Mouse (Mus musculus): Measurements from ENCODE around the gene Pitpnm1. TPM values are rescaled to one million over a fixed set of nuclear protein-coding genes. Genes with fewer than 3 reads are reported as not detected.

The Pitpnm1 gene
- polyA plus RNA-seq (2014; fragmentation: Nextera tagmentation; extraction: Ambion mirVana), result 14.0 and 15.8 TPM in 2 replicates

- Histone ChIP-seq H3K4me2 (replicated peaks; ENCODE audit: low read depth, low read length) (peak within 1 kb of the TSS; percentile 78), H3K36me3 (ENCODE audit: control insufficient read depth, insufficient read depth, low read length) (no peaks in the 10 kb centered on the region), H3K27ac (ENCODE audit: low read depth, low read length) (no peak within 1 kb of the TSS; the same call in 1 of the 2 replicates), H3K4me3 (ENCODE audit: low read length) (peak within 1 kb of the TSS; percentile 49), H3K9me3 (ENCODE audit: control insufficient read depth, low read length) (no peaks in the 10 kb centered on the region), H3K27me3 (ENCODE audit: control insufficient read depth, insufficient read depth, low read length) (peaks cover 13% of the 10 kb centered on the region), H3K4me1 (ENCODE audit: control insufficient read depth, insufficient read depth, low read length) (peaks cover 27% of the 10 kb centered on the region), H3K9ac (ENCODE audit: low read depth, low read length) (peak within 1 kb of the TSS; percentile 66)
- under 1% methylated on average over 53 of the region's 53 CpGs for WGBS
- ATAC-seq (ENCODE audit: low FRiP score, low TSS enrichment), result no peak
Observed at GRCm38 (mm10) chr19:4099837-4100717, at the start of gene Pitpnm1. Pitpnm1 (plus strand) TSS chr19:4099998.

GRCm38 (mm10) chr19:4051016-4051415 lies 48.8 kb upstream of the Pitpnm1 start:
- H3K9ac ChIP-seq (ENCODE audit: low read depth, low read length), result no peak overlapping the region
- no peak overlapping the region for H3K4me3 ChIP-seq (ENCODE audit: low read length)
- 93% methylated on average over 5 of the region's 5 CpGs for WGBS
- no peak for ATAC-seq (ENCODE audit: low FRiP score, low TSS enrichment)
- H3K4me2 ChIP-seq (replicated peaks; ENCODE audit: low read depth, low read length), result no peak overlapping the region
- no peaks in the 10 kb centered on the region for H3K27me3 ChIP-seq (ENCODE audit: control insufficient read depth, insufficient read depth, low read length)
- no peaks in the 10 kb centered on the region for H3K9me3 ChIP-seq (ENCODE audit: control insufficient read depth, low read length)
- no peak overlapping the region for H3K27ac ChIP-seq (ENCODE audit: low read depth, low read length)
- H3K4me1 ChIP-seq (ENCODE audit: control insufficient read depth, insufficient read depth, low read length), result no peaks in the 10 kb centered on the region
- no peaks in the 10 kb centered on the region for H3K36me3 ChIP-seq (ENCODE audit: control insufficient read depth, insufficient read depth, low read length)

DNA sequence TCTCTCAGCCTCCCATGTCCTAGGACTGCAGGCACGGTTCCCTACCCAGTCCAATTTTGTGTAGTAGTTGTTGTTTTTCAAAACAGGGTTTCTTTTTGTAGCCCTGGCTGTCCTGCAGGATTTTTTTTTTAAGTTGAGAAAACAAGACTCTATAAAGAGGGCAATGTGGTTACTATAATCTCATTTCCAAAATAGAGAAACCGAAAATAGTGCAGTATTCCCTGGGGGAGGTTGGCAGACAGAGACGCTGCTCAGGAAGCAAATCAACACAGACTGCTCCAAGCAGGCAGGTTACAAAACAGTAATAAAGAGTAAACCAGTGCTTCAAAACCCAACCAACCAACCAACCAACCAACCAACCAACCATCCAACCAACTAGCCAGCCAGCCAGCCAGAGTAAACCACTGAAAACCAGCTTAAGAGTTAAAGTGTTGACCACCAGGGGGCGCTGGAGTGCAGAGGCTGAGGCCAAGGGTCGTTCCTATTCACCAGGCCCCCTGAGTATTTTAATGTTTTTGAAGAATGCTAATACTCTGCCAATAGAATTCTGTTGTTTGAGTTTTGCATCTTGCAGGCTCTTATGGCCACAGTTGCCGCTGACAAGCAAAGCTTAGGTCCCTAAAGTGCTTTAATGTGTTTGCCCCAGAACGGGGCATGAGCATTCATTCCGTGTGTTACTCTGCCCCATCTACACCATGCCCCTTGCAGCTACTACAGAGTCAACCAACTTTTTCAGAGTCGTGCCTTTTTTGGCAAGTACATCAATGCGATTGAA lies 47.9 kb upstream of the Pitpnm1 start:
- H3K9me3 ChIP-seq (ENCODE audit: control insufficient read depth, low read length), result no peaks in the 10 kb centered on the region
- no peak overlapping the region for H3K4me3 ChIP-seq (ENCODE audit: low read length)
- H3K27ac ChIP-seq (ENCODE audit: low read depth, low read length), result no peak overlapping the region
- no peaks in the 10 kb centered on the region for H3K36me3 ChIP-seq (ENCODE audit: control insufficient read depth, insufficient read depth, low read length)
- no peak overlapping the region for H3K4me2 ChIP-seq (replicated peaks; ENCODE audit: low read depth, low read length)
- H3K9ac ChIP-seq (ENCODE audit: low read depth, low read length), result no peak overlapping the region
- WGBS, result 53% methylated on average over 10 of the region's 10 CpGs
- H3K27me3 ChIP-seq (ENCODE audit: control insufficient read depth, insufficient read depth, low read length), result no peaks in the 10 kb centered on the region
- no peak for ATAC-seq (ENCODE audit: low FRiP score, low TSS enrichment)
- no peaks in the 10 kb centered on the region for H3K4me1 ChIP-seq (ENCODE audit: control insufficient read depth, insufficient read depth, low read length)

- Histone ChIP-seq H3K36me3 (ENCODE audit: control insufficient read depth, insufficient read depth, low read length) (no peaks in the 10 kb centered on the region), H3K9me3 (ENCODE audit: control insufficient read depth, low read length) (no peaks in the 10 kb centered on the region), H3K9ac (ENCODE audit: low read depth, low read length) (no peak overlapping the region), H3K4me1 (ENCODE audit: control insufficient read depth, insufficient read depth, low read length) (no peaks in the 10 kb centered on the region), H3K27ac (ENCODE audit: low read depth, low read length) (no peak overlapping the region), H3K4me3 (ENCODE audit: low read length) (no peak overlapping the region), H3K4me2 (replicated peaks; ENCODE audit: low read depth, low read length) (no peak overlapping the region), H3K27me3 (ENCODE audit: control insufficient read depth, insufficient read depth, low read length) (no peaks in the 10 kb centered on the region)
- ATAC-seq (ENCODE audit: low FRiP score, low TSS enrichment), result no peak
- WGBS, result 79% methylated on average over 5 of the region's 5 CpGs
Observed at GRCm38 (mm10) chr19:4052516-4053030, 47.2 kb upstream of the Pitpnm1 start.

GRCm38 (mm10) chr19:4054613-4055012 lies 45.2 kb upstream of the Pitpnm1 start:
- no peak for ATAC-seq (ENCODE audit: low FRiP score, low TSS enrichment)
- H3K4me3 ChIP-seq (ENCODE audit: low read length), result no peak overlapping the region

GRCm38 (mm10) chr19:4055216-4055946 lies 44.4 kb upstream of the Pitpnm1 start:
- no peak overlapping the region for H3K4me3 ChIP-seq (ENCODE audit: low read length)
- no peak for ATAC-seq (ENCODE audit: low FRiP score, low TSS enrichment)
- no peak overlapping the region for H3K27ac ChIP-seq (ENCODE audit: low read depth, low read length)
- no peaks in the 10 kb centered on the region for H3K9me3 ChIP-seq (ENCODE audit: control insufficient read depth, low read length)
- H3K4me2 ChIP-seq (replicated peaks; ENCODE audit: low read depth, low read length), result no peak overlapping the region
- no peaks in the 10 kb centered on the region for H3K36me3 ChIP-seq (ENCODE audit: control insufficient read depth, insufficient read depth, low read length)
- no peaks in the 10 kb centered on the region for H3K4me1 ChIP-seq (ENCODE audit: control insufficient read depth, insufficient read depth, low read length)
- 76% methylated on average over 8 of the region's 8 CpGs for WGBS
- H3K9ac ChIP-seq (ENCODE audit: low read depth, low read length), result no peak overlapping the region
- no peaks in the 10 kb centered on the region for H3K27me3 ChIP-seq (ENCODE audit: control insufficient read depth, insufficient read depth, low read length)

More at GRCm38 (mm10) chr19:4054613-4055012, 45.2 kb upstream of the Pitpnm1 start:
- WGBS, result 90% methylated on average over 5 of the region's 5 CpGs
- no peaks in the 10 kb centered on the region for H3K27me3 ChIP-seq (ENCODE audit: control insufficient read depth, insufficient read depth, low read length)
- no peak overlapping the region for H3K4me2 ChIP-seq (replicated peaks; ENCODE audit: low read depth, low read length)
- no peaks in the 10 kb centered on the region for H3K36me3 ChIP-seq (ENCODE audit: control insufficient read depth, insufficient read depth, low read length)
- H3K9me3 ChIP-seq (ENCODE audit: control insufficient read depth, low read length), result no peaks in the 10 kb centered on the region
- no peak overlapping the region for H3K27ac ChIP-seq (ENCODE audit: low read depth, low read length)
- no peak overlapping the region for H3K9ac ChIP-seq (ENCODE audit: low read depth, low read length)
- no peaks in the 10 kb centered on the region for H3K4me1 ChIP-seq (ENCODE audit: control insufficient read depth, insufficient read depth, low read length)

DNA sequence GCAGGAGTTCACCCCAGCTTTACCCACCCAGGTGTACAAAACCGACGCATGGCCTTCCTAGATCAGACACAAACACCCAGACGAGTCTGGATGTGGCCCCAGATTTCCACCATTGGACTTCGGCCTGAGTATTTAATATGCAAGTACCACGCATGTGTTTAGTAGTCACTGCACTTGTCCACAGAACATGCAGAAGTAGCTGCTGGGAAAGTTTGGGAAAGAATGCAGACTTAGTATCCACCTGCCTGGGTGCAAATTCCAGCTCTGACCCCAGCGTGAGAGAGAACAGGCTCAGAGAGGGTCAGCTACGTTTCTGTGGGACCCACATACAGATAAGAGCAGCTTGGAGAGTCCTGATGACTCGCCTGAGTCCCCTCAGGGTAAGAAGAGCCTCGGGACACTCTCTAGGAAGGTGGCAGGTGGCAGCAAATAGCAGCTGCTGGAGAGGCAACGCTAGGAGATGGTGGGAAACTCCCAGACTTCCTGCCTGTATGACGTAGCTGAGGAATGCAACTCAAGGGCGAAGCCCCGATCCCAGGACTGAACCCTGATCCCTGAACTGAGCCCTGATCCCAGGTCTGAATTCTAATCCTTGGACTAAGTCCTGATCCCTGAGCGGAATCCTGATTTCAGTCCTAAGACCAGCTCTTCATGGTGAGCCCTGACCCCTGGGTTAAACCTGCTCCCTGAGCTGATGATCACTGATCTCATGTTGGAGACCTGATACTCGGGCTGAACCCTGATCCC lies 43.7 kb upstream of the Pitpnm1 start:
- ATAC-seq (ENCODE audit: low FRiP score, low TSS enrichment), result no peak
- H3K4me1 ChIP-seq (ENCODE audit: control insufficient read depth, insufficient read depth, low read length), result no peaks in the 10 kb centered on the region
- no peak overlapping the region for H3K4me2 ChIP-seq (replicated peaks; ENCODE audit: low read depth, low read length)
- no peaks in the 10 kb centered on the region for H3K36me3 ChIP-seq (ENCODE audit: control insufficient read depth, insufficient read depth, low read length)
- H3K27ac ChIP-seq (ENCODE audit: low read depth, low read length), result no peak overlapping the region
- 56% methylated on average over 15 of the region's 15 CpGs for WGBS
- H3K9ac ChIP-seq (ENCODE audit: low read depth, low read length), result no peak overlapping the region; the same call in 1 of the 2 replicates
- H3K9me3 ChIP-seq (ENCODE audit: control insufficient read depth, low read length), result no peaks in the 10 kb centered on the region
- H3K27me3 ChIP-seq (ENCODE audit: control insufficient read depth, insufficient read depth, low read length), result no peaks in the 10 kb centered on the region
- no peak overlapping the region for H3K4me3 ChIP-seq (ENCODE audit: low read length)

- H3K27me3 ChIP-seq (ENCODE audit: control insufficient read depth, insufficient read depth, low read length), result no peaks in the 10 kb centered on the region
- no peak for ATAC-seq (ENCODE audit: low FRiP score, low TSS enrichment)
- no peak overlapping the region for H3K4me2 ChIP-seq (replicated peaks; ENCODE audit: low read depth, low read length)
- no peaks in the 10 kb centered on the region for H3K36me3 ChIP-seq (ENCODE audit: control insufficient read depth, insufficient read depth, low read length)
- H3K4me1 ChIP-seq (ENCODE audit: control insufficient read depth, insufficient read depth, low read length), result no peaks in the 10 kb centered on the region
- H3K9me3 ChIP-seq (ENCODE audit: control insufficient read depth, low read length), result no peaks in the 10 kb centered on the region
- WGBS, result 51% methylated on average over 4 of the region's 4 CpGs
- H3K9ac ChIP-seq (ENCODE audit: low read depth, low read length), result no peak overlapping the region; the same call in 1 of the 2 replicates
- H3K4me3 ChIP-seq (ENCODE audit: low read length), result no peak overlapping the region
- no peak overlapping the region for H3K27ac ChIP-seq (ENCODE audit: low read depth, low read length)
Observed at GRCm38 (mm10) chr19:4056727-4057126, 43.1 kb upstream of the Pitpnm1 start.
